Mouse (Mus musculus) adrenal gland, postnatal 25 days (tissue): ENCODE data around the gene Tmem82. TPM values are rescaled to one million over a fixed set of nuclear protein-coding genes. Genes with fewer than 3 reads are reported as not detected.
A peak's percentile ranks its signal among the peaks of the same experiment; 100 is the strongest.
"Not testable (repeated sequence)": the region's sequence is repeated elsewhere in the genome, so short reads cannot be mapped to it uniquely, and the experiment has no call there.

Source experiments
- DNase-seq: peaks from one replicate; pipeline ENCODE4 v3.0.0; 2021; ENCODE audit warnings: mixed read lengths
- total RNA-seq: library from RNA; stranded (reverse); gene quantifications from 2 replicates; pipeline ENCODE4 v1.2.3, GENCODE M21; 2021

Gene Tmem82
- total RNA-seq, 1 experiment from 2014 or later: 0.64 TPM

- peak; percentile 92 for DNase-seq
These were observed 43.4 kb downstream of the Tmem82 start for GRCm38 (mm10) chr4:141574789-141575702.

DNA sequence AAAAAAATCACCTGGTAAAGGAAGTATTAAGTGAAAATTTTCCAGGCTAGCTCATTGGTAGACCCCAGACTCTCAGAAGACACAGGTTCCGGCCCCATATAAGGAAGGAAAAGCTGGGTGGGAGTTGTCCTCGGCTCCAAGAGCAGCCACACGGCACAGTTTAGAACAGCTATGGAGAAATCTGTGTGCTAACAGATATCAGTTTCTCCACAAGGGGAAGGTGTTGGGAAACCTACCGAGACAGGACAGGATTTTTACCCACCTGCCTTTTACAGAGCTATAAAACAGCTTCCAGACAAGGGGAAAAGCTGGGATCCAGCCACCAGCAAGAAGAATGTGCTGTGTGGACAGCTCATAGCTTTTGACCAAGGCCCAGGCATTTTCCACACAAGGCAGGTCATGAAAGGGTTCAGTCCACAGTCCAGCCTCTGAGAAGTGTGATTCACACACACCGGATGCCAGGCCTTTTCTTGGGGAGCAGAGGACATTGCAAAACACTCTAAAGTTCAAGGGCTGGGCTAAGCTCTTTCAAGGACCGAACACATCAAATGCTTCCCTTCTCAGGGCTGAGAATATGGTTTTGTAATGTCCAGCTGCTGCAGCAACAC is 45.0 kb downstream of the Tmem82 start:
- peak; percentile 68 for DNase-seq

DNA sequence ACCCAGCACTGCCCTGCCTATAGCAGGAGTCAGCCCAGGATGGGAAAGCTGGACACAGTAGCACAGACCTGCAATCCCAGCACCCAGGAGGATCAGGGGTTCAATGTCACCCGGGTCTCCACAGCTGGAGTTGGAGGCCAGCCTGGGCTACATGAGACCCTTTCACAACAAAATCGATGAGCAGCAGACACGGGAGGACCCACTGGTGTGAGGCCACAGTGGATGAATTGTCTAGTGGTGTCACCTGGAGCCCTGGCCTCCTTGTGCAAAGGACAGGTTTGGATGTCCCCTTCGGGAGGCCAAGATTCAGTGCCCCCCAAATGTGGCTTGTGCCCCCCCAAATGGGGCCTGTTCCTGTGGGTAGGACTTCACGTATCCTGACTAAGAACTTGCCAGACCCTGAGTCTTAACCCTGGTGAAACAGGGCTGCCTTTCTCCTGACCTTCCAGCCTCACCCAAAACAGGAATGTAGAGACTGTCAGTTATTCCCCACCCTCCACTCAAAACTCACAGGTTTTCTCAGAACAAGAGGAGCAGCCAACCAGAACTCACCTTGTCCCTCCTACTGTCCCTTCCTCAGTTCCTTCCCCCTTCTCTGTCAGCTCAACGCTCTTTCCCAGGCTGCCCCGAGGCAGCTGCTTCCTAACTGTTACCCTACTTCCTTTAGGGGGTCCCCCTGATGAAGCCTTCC is 45.6 kb downstream of the Tmem82 start:
- no peak for DNase-seq

- DNase-seq: no peak
These were observed 46.5 kb downstream of the Tmem82 start for GRCm38 (mm10) chr4:141571934-141572333.

- no peak for DNase-seq
These were observed 47.1 kb downstream of the Tmem82 start for GRCm38 (mm10) chr4:141571337-141571739.

DNA sequence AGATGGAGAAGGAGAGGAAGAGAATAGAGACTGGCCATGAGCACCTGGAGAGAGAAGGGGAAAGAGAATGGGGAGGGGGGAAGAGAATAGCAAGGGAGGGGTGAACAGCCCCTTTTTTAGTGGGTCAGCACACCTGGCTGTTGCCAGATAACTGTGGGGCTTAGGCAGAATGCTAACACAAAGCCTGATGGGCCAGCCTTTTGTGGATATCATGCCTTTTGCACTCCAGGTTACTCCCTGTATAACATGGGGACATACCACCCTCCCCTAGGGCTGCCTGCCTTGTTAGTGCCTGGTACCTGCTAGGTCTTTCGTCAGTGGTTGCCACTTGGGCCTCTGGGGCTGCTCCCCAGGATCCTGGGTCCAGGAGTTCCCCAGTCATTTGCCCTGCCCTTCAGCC is 47.6 kb downstream of the Tmem82 start:
- DNase-seq: no peak

DNA sequence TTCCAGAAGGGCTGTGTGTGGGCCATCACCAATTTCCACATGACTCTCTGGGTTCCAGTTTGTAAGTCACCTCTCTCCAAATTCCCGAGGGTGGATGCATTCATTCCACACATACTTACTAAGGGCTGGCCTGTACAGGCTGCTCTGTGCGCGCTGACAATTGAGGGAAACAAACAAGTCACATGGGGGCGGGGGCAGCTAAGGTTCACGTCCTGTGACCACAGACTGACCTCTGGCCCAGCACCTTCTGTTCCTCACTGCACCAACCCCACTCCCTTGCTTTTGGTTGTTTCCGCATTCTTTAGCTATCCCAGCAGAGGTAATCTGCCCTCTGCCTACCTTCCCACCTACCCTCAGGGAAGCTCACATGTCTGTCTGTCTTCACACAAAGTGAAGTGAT is 48.4 kb downstream of the Tmem82 start:
- DNase-seq: no peak

- DNase-seq: no peak
These were observed 49.5 kb downstream of the Tmem82 start for GRCm38 (mm10) chr4:141568966-141569365.

DNA sequence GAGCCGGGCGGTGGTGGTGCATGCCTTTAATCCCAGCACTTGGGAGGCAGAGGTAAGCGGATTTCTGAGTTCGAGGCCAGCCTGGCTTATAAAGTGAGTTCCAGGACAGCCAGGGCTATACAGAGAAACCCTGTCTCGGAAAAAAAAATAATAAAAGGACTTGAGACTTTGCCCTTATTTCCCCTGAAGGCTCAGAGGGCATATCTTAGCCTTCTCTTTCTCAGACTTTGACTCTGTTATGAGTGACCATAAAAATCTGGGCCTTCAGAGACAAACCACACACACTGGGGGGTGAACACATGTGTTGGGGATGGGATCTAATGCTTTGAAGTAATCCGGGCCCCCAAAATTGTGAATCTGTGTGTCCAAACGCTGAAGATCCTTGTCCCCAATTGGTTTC is 51.3 kb downstream of the Tmem82 start:
- not testable (repeated sequence) for DNase-seq

GRCm38 (mm10) chr4:141566187-141566586 is 52.2 kb downstream of the Tmem82 start:
- DNase-seq: no peak

- DNase-seq: peak; percentile 53
These were observed 53.1 kb downstream of the Tmem82 start for GRCm38 (mm10) chr4:141565325-141565724.

GRCm38 (mm10) chr4:141564660-141565059 is 53.8 kb downstream of the Tmem82 start:
- no peak for DNase-seq

DNA sequence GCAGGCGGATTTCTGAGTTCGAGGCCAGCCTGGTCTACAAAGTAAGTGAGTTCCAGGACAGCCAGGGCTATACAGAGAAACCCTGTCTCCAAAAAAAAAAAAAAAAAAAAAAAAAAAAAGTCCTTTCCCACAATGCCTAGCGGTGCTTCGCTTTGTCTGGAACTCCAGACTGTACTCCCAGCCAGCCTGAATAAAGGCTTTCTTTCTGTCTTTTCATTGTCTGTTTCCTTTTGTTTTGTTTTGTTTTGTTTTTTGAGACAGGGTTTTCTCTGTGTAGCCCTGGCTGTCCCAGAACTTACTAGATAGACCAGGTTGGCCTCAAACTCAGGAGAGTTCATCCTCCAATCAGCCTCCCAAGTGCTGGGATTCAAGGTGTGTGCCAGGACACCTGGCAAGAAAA is 54.2 kb downstream of the Tmem82 start:
- no peak for DNase-seq

Other genes starting within 250 kb of the Tmem82 start
- gene Clcnka, start 219.9 kb downstream of the Tmem82 start, total RNA-seq: not detected in 2 replicates
- gene Clcnkb, start 202.6 kb downstream of the Tmem82 start, total RNA-seq: not detected in 2 replicates
- 0.33 TPM in 1 of 2 replicates, not detected in the other for gene Hspb7, start 197.9 kb downstream of the Tmem82 start, total RNA-seq
- gene Srarp, start 182.5 kb downstream of the Tmem82 start, total RNA-seq: not detected in 2 replicates
- gene Zbtb17, start 174.0 kb downstream of the Tmem82 start, total RNA-seq: 18.6 and 19.6 TPM in 2 replicates
- gene Spen, start 80.0 kb downstream of the Tmem82 start, total RNA-seq: 70.0 and 79.4 TPM in 2 replicates
- gene Fblim1, start 12.5 kb downstream of the Tmem82 start, total RNA-seq: 9.5 and 12.7 TPM in 2 replicates
- gene Slc25a34, start 5.2 kb upstream of the Tmem82 start, total RNA-seq: 2.7 TPM in 2 replicates
- 54.7 and 61.0 TPM in 2 replicates for gene Plekhm2, start 46.3 kb upstream of the Tmem82 start, total RNA-seq
- 18.5 TPM in 1 of 2 replicates, not detected in the other for gene Rsc1a1, start 67.0 kb upstream of the Tmem82 start, total RNA-seq
- gene Ddi2, start 104.8 kb upstream of the Tmem82 start, total RNA-seq: 62.1 and 70.8 TPM in 2 replicates
- gene Agmat, start 128.0 kb upstream of the Tmem82 start, total RNA-seq: 45.1 and 50.4 TPM in 2 replicates
- 25.3 and 32.2 TPM in 2 replicates for gene Dnajc16, start 172.3 kb upstream of the Tmem82 start, total RNA-seq
- 21.3 and 32.3 TPM in 2 replicates for gene Casp9, start 175.0 kb upstream of the Tmem82 start, total RNA-seq
- gene Cela2a, start 207.5 kb upstream of the Tmem82 start, total RNA-seq: 0.52 TPM in 1 of 2 replicates, not detected in the other
- gene Ctrc, start 227.7 kb upstream of the Tmem82 start, total RNA-seq: not detected in 2 replicates